In the genomic region with DNA sequence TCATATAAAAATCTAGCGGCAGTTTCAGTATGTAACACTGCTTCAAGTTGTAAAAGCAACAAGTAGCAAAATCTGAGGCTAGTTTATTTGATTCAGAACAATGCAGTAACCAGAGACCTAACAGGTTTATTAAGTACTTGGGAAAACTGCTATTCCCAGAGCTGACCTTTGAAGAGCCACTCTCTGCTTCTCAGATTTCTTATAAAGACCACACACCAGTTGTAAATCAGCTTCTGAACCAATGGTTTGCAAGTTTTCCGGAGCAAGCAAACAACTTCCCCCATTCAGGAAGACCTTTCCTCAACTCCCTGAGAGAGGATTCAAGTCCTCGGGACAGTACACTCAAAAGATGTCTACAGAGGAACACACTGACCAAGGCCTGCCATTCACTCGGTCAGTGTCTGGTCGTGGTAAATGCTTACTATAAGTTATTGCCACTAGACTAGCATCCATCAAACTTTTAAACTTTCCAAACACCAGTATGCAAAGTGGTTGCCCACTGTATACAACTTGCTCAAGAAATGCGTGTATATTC, we compare ENCODE assay signal across 7 mouse cellular contexts. TPM values are rescaled to one million over a fixed set of nuclear protein-coding genes. Genes with fewer than 3 reads are reported as not detected.
DNase-seq lines count a peak whose midpoint lies in the region; ATAC-seq and TF ChIP-seq lines count a peak whose summit lies in the region.

No protein-coding gene starts in this region.

- peak overlapping the region; percentile 95 for H3K4me2 ChIP-seq in CH12.LX (ENCODE audit: insufficient read depth, low read depth, poor library complexity, severe bottlenecking)
- peak overlapping the region; percentile 70 for H3K4me2 ChIP-seq in forebrain, embryonic 16.5 days (ENCODE audit: low read length)
- peak overlapping the region; percentile 76 for H3K4me2 ChIP-seq in liver, embryonic 16.5 days (ENCODE audit: low read depth, low read length)

- H3K9ac ChIP-seq in CH12.LX (ENCODE audit: insufficient read depth, low read depth), result peak overlapping the region; percentile 92
- peak overlapping the region; percentile 98 for H3K9ac ChIP-seq in forebrain, embryonic 16.5 days (replicated peaks; ENCODE audit: low read depth, low read length)
- H3K9ac ChIP-seq in liver, embryonic 16.5 days (ENCODE audit: low read depth, low read length), result peak overlapping the region; percentile 85

- H3K4me1 ChIP-seq in CH12.LX (ENCODE audit: control insufficient read depth in 1 of 2, insufficient read depth in 2 of 2), result peaks cover 5 to 32% of the 10 kb centered on the region in 2 experiments
- peaks cover 31% of the 10 kb centered on the region for H3K4me1 ChIP-seq in forebrain, embryonic 16.5 days (replicated peaks; ENCODE audit: control insufficient read depth, insufficient read depth, low read length)
- H3K4me1 ChIP-seq in liver, embryonic 16.5 days (ENCODE audit: control insufficient read depth, low read depth, low read length), result peaks cover 31% of the 10 kb centered on the region
- peaks cover 5% of the 10 kb centered on the region; the same call in 1 of the 2 replicates for H3K4me1 ChIP-seq in thymus, adult 2 months (replicated peaks; ENCODE audit: control insufficient read depth, insufficient read depth, low read length)

- TF ChIP-seq EP300 in CH12.LX (IDR thresholded peaks at IDR 0.05; ENCODE audit: low read length), result no peak

- DNase-seq in 416B (ENCODE audit: low read depth) (peak; percentile 37), CH12.LX (ENCODE audit: extremely low read depth) (no peak)
- DNase-seq in thymus, adult 2 months, result no peak
- DNase-seq in adrenal gland, adult 2 months, result no peak
- no peak for DNase-seq in layer of hippocampus, adult 18-20 months (ENCODE audit: low spot score in 2 of 2)

- H3K4me3 ChIP-seq in CH12.LX (replicated peaks in 1 of 3; ENCODE audit: low read depth in 2 of 3, low read length in 2 of 3, poor library complexity in 1 of 3), result peak overlapping the region; percentile 76 to 91 (median 76)
- H3K4me3 ChIP-seq in forebrain, embryonic 16.5 days (replicated peaks; ENCODE audit: low read length), result peak overlapping the region; percentile 85
- H3K4me3 ChIP-seq in liver, embryonic 16.5 days (ENCODE audit: low read depth, low read length), result peak overlapping the region; percentile 82
- no peak overlapping the region for H3K4me3 ChIP-seq in thymus, adult 2 months (ENCODE audit: control insufficient read depth, insufficient read depth, low read length)

- H3K79me2 ChIP-seq in CH12.LX (replicated peaks; ENCODE audit: control insufficient read depth, extremely low read depth, insufficient read depth, poor library complexity, severe bottlenecking), result peaks cover 18% of the 10 kb centered on the region

- no peak for TF ChIP-seq CTCF in CH12.LX (conservative IDR thresholded peaks at IDR 0.05 in 1 of 2, IDR thresholded peaks at IDR 0.05 in 1 of 2; ENCODE audit: low read depth in 2 of 2, low read length in 2 of 2)
- TF ChIP-seq CTCF in thymus, adult 2 months (IDR thresholded peaks at IDR 0.05; ENCODE audit: borderline replicate concordance, control insufficient read depth, extremely low read depth, insufficient read depth, low read length, poor library complexity), result no peak

- H3K9me3 ChIP-seq in CH12.LX (replicated peaks; ENCODE audit: low read length), result no peaks in the 10 kb centered on the region
- no peaks in the 10 kb centered on the region for H3K9me3 ChIP-seq in forebrain, embryonic 16.5 days (ENCODE audit: control insufficient read depth, low read length)
- H3K9me3 ChIP-seq in liver, embryonic 16.5 days (replicated peaks; ENCODE audit: control insufficient read depth, low read length), result no peaks in the 10 kb centered on the region

- TF ChIP-seq POLR2A in CH12.LX (IDR thresholded peaks at IDR 0.05; ENCODE audit: low read depth, low read length), result no peak
- no peak for TF ChIP-seq POLR2A in thymus, adult 2 months (IDR thresholded peaks at IDR 0.05; ENCODE audit: control insufficient read depth, extremely low read depth, insufficient read depth, low read length, poor library complexity)

- in situ Hi-C loops in CH12.LX (cut with MboI; ENCODE audit: low pct_ligation_motif_present, low pct_unique_long_range_greater_than_20kb, low sequenced_read_pairs), result no loop called here

- H3K27ac ChIP-seq in CH12.LX (ENCODE audit: insufficient read depth, low read depth), result no peak overlapping the region
- H3K27ac ChIP-seq in forebrain, embryonic 16.5 days (ENCODE audit: low read length), result no peak overlapping the region
- no peak overlapping the region; the same call in 1 of the 2 replicates for H3K27ac ChIP-seq in liver, embryonic 16.5 days (ENCODE audit: low read length)
- H3K27ac ChIP-seq in thymus, adult 2 months (ENCODE audit: control insufficient read depth, insufficient read depth, low read length), result no peak overlapping the region

- peaks cover 0 to 10% of the 10 kb centered on the region in 2 experiments for H3K36me3 ChIP-seq in CH12.LX (replicated peaks in 1 of 2; ENCODE audit: control insufficient read depth in 1 of 2, insufficient read depth in 1 of 2, low read length in 1 of 2)
- no peaks in the 10 kb centered on the region for H3K36me3 ChIP-seq in forebrain, embryonic 16.5 days (ENCODE audit: control insufficient read depth, insufficient read depth)
- H3K36me3 ChIP-seq in liver, embryonic 16.5 days (ENCODE audit: control insufficient read depth, insufficient read depth), result no peaks in the 10 kb centered on the region
- H3K36me3 ChIP-seq in thymus, adult 2 months (ENCODE audit: control insufficient read depth, insufficient read depth, low read length), result no peaks in the 10 kb centered on the region

- no peak for TF ChIP-seq RAD21 in CH12.LX (IDR thresholded peaks at IDR 0.05; ENCODE audit: low read depth, low read length)

- dilution Hi-C loops in CH12.LX (cut with MboI; ENCODE audit: extremely low pct_ligation_motif_present, extremely low pct_unique_long_range_greater_than_20kb, low sequenced_read_pairs), result no loop called here

- WGBS in forebrain, embryonic 16.5 days, result 16% methylated on average over 6 of the region's 6 CpGs
- 15% methylated on average over 6 of the region's 6 CpGs for WGBS in liver, embryonic 16.5 days (ENCODE audit: insufficient replicate concordance)
- WGBS in thymus, adult 2 months, result 34% methylated on average over 6 of the region's 6 CpGs

- no peaks in the 10 kb centered on the region for H3K27me3 ChIP-seq in CH12.LX (replicated peaks)
- H3K27me3 ChIP-seq in forebrain, embryonic 16.5 days (replicated peaks; ENCODE audit: control insufficient read depth, insufficient read depth, low read length), result no peaks in the 10 kb centered on the region
- no peaks in the 10 kb centered on the region for H3K27me3 ChIP-seq in liver, embryonic 16.5 days (ENCODE audit: control insufficient read depth, insufficient read depth, low read depth, low read length)
- no peaks in the 10 kb centered on the region for H3K27me3 ChIP-seq in thymus, adult 2 months (ENCODE audit: control insufficient read depth, insufficient read depth, low read length)

- ATAC-seq in forebrain, embryonic 16.5 days, result no peak
- no peak for ATAC-seq in liver, embryonic 16.5 days (ENCODE audit: low read depth)

TF ChIP-seq in CH12.LX, 34 proteins besides CTCF, POLR2A, EP300 and RAD21:
- TF ChIP-seq POLR2AphosphoS2 (IDR thresholded peaks at IDR 0.05; ENCODE audit: low read depth, low read length) (no peak), HCFC1 (IDR thresholded peaks at IDR 0.05; ENCODE audit: low read depth, low read length) (no peak), MYC (IDR thresholded peaks at IDR 0.05; ENCODE audit: low read depth, low read length) (no peak), USF2 (conservative IDR thresholded peaks at IDR 0.05; ENCODE audit: low read depth, low read length) (no peak), MAX (IDR thresholded peaks at IDR 0.05; ENCODE audit: low read length) (no peak), RCOR1 (conservative IDR thresholded peaks at IDR 0.05; ENCODE audit: low read depth, low read length) (no peak), TBP (conservative IDR thresholded peaks at IDR 0.05; ENCODE audit: low read depth, low read length) (no peak), MEF2A (IDR thresholded peaks at IDR 0.05; ENCODE audit: borderline replicate concordance, low read depth, low read length) (no peak), KAT2A (IDR thresholded peaks at IDR 0.05; ENCODE audit: insufficient replicate concordance, low read length) (no peak)

RNA-seq across cellular contexts. Expression of a gene that starts 1.6 kb away (rescaled TPM):
- total RNA-seq in CH12.LX (2012; rRNA removed), result 4.0 and 4.5 TPM in 2 replicates
- 4.3 and 4.5 TPM in 2 replicates for total RNA-seq in CH12.LX (2014; rRNA removed)
- 4.7 and 6.9 TPM in 2 replicates for polyA plus RNA-seq in CH12.LX (2012; ENCODE audit: insufficient read length, low read depth)
- 7.3 and 7.8 TPM in 2 replicates for polyA plus RNA-seq in forebrain, embryonic 16.5 days (2015; fragmentation: Nextera tagmentation; extraction: Ambion mirVana)
- 1.0 and 1.3 TPM in 2 replicates for polyA plus RNA-seq in liver, embryonic 16.5 days (2015; fragmentation: Nextera tagmentation; extraction: Ambion mirVana)
- polyA plus RNA-seq in thymus, adult 2 months (2012; rRNA removed), result 7.3 and 9.8 TPM in 2 replicates
- total RNA-seq in adrenal gland, adult 2 months (2021), result 10 to 100 TPM; 26.4 to 28.6 TPM
- polyA plus RNA-seq in adrenal gland, adult 2 months (2012; rRNA removed), result 19.2 and 23.7 TPM in 2 replicates
- 10 to 100 TPM; 53.7 to 55.0 TPM for total RNA-seq in layer of hippocampus, adult 18-20 months (2021)
